Mouse (Mus musculus) liver, embryonic 14.5 days (tissue): ENCODE measurements around the gene Kiss1.

Source experiments
- CTCF ChIP-seq: IDR thresholded peaks from 2 replicates; pipeline ENCODE4 v1.5.1; 2016; ENCODE audit warnings: antibody characterized with exemption, low read depth, control low read depth
- EP300 ChIP-seq: IDR thresholded peaks from 2 replicates; pipeline ENCODE4 v1.6.1; 2016; ENCODE audit warnings: antibody characterized with exemption, low read depth

- TF ChIP-seq CTCF (no peak), EP300 (no peak)
Observed at GRCm38 (mm10) chr1:133309652-133310267, 11.9 kb upstream of the Kiss1 start, which contains the start of gene Golt1a.
